Mouse (Mus musculus): ENCODE data around the gene Hes7. TPM values are rescaled to one million over a fixed set of nuclear protein-coding genes. Genes with fewer than 3 reads are reported as not detected.

The Hes7 gene
- not detected for total RNA-seq (2021)
- long read RNA-seq, experiment 1: 0 reads
- long read RNA-seq, experiment 2: 0 reads

- no peak for DNase-seq
- intact Hi-C loops (cut with DNase I): loop anchor here (10.0 kb wide), 1 partner anchor 216 kb away; the partner anchor contains the start of gene Rpl26
Measured at GRCm38 (mm10) chr11:69120221-69121000, at the start of gene Hes7. Gene Hes7, plus strand, starts transcription at chr11:69120404.

GRCm38 (mm10) chr11:69070590-69071222, 49.5 kb upstream of the Hes7 start, which contains the start of gene Tmem107:
Gene Tmem107, plus strand, starts transcription at chr11:69070806.
- intact Hi-C loops (cut with DNase I): no loop called here
- DNase-seq: peak; percentile 88 to 92

- intact Hi-C loops (cut with DNase I): no loop called here
- no peak for DNase-seq
Measured at GRCm38 (mm10) chr11:69071262-69071661, 48.9 kb upstream of the Hes7 start.

DNA sequence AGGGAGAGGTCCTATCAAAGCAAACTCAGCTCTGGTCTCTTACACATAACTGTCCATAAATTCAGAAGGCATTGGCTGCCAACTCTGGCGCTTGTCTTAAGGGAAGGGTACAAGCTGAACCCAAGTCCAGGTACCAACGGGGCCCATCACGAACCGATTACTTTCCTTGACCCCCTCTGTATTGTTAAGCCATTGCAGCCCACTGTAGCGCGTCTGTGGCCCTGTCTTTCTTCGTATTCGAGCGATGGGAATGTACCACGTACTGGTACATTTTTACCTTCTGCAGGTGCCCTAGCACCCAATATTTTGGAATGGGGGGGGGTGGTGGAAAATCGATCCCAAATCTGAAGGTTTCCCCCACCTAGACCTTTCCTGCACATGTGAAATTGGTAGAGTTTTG, 48.0 kb upstream of the Hes7 start:
- intact Hi-C loops (cut with DNase I): loop anchor here (2.0 kb wide), 1 partner anchor 17 kb away; the partner anchor contains the start of gene Vamp2
- no peak for DNase-seq

- DNase-seq: no peak
- intact Hi-C loops (cut with DNase I): loop anchor here (2.0 kb wide), 1 partner anchor 16 kb away; the partner anchor contains the start of gene Vamp2
Measured at GRCm38 (mm10) chr11:69072666-69073064, 47.5 kb upstream of the Hes7 start.

DNA sequence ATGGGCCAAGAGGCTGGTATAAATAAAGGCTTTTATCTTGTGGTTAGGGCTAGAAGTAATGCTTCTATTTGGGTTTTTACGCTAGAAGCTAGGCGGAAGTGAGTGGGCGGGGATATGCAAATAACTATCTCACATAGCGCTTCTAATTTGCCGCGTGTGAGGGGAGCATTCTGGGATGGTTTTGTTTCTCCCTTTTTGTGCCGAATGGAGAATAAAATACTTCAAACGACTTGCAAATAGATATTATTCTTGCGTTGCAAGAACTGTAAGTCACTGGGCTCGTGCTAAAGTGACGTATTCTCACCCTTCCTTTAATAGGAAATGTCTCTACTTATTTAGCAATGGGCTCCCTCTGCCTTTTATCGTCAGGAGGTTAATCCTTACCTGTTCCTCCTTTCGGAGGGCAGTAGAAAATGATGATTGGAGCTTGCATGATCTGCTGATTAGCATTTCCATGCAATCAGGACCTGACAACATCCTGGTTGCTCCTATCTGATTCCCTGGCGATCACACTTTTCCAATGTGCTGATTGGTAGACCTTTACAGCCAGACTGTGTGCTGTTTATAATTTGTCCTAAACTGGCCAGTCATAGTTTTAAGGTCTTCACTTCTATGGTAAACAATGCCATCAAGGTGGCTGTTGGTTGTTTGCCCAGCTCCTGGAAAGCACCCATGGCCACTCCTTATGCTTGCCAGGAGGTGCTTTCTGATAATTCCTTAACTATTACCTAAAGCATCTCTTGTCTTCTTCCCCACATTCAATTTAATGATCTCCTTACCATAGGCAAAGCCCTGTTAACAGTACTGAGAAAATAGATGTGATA, 46.9 kb upstream of the Hes7 start:
- peak in 1 of 2 experiments; percentile 78 for DNase-seq
- intact Hi-C loops (cut with DNase I): loop anchor here (2.0 kb wide), 1 partner anchor 16 kb away; the partner anchor contains the start of gene Vamp2

GRCm38 (mm10) chr11:69073951-69074775, 46.0 kb upstream of the Hes7 start:
- intact Hi-C loops (cut with DNase I): loop anchor here (2.0 kb wide), 1 partner anchor 15 kb away; the partner anchor contains the start of gene Vamp2
- no peak for DNase-seq

- no peak for DNase-seq
- intact Hi-C loops (cut with DNase I): no loop called here
Measured at GRCm38 (mm10) chr11:69074776-69075069, 45.5 kb upstream of the Hes7 start.

GRCm38 (mm10) chr11:69075764-69076479, 44.3 kb upstream of the Hes7 start:
- intact Hi-C loops (cut with DNase I): no loop called here
- no peak for DNase-seq

- no peak for DNase-seq
- intact Hi-C loops (cut with DNase I): no loop called here
Measured at GRCm38 (mm10) chr11:69076572-69076971, 43.6 kb upstream of the Hes7 start.

- intact Hi-C loops (cut with DNase I): no loop called here
- no peak for DNase-seq
Measured at GRCm38 (mm10) chr11:69077316-69077715, 42.9 kb upstream of the Hes7 start.

DNA sequence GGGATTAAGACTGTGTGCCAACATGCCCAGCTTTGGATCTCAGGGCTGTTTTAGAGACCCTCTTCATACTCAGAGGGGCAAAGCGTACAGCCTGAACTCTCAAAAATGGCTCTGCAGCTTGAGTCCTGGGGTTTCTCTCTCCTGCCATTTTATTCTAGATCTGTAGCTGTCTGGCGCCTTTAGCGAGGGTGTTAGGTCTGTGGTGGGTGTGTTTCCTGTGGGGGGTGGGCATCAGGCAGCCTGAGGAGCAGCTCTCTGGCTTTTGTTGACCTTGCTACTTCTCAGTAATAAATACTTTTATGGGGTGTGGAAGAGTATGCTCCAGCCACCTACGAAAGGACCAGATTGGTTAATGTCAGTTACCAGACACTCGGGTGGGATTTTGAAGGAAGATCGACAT, 42.2 kb upstream of the Hes7 start:
- DNase-seq: no peak
- intact Hi-C loops (cut with DNase I): no loop called here

DNA sequence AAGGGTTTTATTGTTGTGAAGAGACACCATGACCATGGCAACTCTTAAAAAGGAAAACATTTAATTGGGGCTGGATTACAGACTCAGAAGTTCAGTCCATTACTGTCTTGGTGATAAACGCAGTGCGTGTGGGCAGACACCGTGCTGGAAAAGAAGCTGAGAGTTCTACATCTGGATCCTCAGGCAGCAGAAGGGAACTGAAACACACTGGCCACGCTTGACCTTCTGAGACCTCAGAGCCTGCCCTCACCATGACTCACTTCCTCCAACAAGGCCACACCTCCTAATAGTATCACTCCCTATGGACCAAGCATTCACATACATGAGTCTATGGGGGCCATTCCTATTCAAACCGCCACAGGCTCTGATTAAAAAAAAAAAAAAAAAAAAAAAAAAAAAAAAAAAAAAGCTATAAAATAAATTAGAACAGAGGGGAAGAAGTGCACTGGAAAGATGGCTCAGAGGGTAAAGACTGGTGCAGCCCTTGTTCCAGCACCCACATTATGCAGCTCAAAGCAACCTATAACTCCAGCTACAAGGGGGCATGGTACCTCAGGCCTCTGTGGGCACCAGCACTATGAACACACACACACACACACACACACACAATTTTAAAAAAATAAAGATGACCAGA, 41.3 kb upstream of the Hes7 start:
- DNase-seq: no peak

DNA sequence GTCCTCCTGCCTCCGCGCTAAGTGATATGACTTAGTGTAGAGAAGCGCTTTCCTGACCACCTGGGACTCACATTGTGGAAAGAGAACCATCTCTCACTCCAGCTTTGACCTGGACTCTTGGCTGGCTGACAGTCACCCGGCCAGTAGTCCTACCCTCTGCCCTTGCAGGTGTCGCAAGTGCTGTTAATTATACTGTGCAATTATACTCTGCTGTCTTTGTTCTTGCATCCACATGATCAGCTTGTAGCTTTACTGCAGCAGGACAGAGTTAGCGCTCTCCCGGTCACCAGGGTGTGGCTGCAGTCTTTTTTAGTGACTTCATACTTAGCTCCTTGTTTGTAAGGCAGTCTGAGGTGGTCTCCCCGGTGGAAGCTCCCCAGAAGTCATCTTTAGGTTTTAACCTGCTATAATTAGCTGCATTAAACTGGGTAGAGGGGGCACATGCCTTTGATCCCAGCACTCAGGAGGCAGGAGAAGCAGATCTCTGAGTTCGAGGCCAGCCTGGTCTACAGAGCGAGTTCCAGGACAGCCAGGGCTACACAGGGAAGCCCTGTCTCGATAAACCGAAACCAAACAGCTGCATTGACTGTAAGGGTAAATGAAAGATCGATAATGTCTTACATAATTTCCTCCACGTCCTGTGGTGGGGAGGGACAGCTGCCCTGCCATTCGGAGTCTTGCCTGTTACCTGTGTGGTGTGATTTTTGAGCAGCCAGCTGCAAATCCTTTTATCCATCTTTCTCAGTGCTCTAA, 39.9 kb upstream of the Hes7 start:
- intact Hi-C loops (cut with DNase I): no loop called here
- no peak for DNase-seq

More for the DNA sequence above, 41.3 kb upstream of the Hes7 start:
- intact Hi-C loops (cut with DNase I): no loop called here

GRCm38 (mm10) chr11:69080855-69081222, 39.4 kb upstream of the Hes7 start:
- intact Hi-C loops (cut with DNase I): no loop called here
- no peak for DNase-seq

GRCm38 (mm10) chr11:69081613-69082012, 38.6 kb upstream of the Hes7 start:
- no peak for DNase-seq
- intact Hi-C loops (cut with DNase I): no loop called here

- intact Hi-C loops (cut with DNase I): no loop called here
- DNase-seq: no peak
Measured at GRCm38 (mm10) chr11:69085608-69086007, 34.6 kb upstream of the Hes7 start.

GRCm38 (mm10) chr11:69086390-69086789, 33.8 kb upstream of the Hes7 start:
- intact Hi-C loops (cut with DNase I): no loop called here
- DNase-seq: no peak
